Mouse (Mus musculus) gastrocnemius, adult 18-20 months (tissue): ENCODE measurements around the gene Wnt5a. TPM values are rescaled to one million over a fixed set of nuclear protein-coding genes. Genes with fewer than 3 reads are reported as not detected.

Experiments used
- DNase-seq: peaks from one replicate; pipeline ENCODE4 v3.0.0; 2021; ENCODE audit warnings: low spot score
- total RNA-seq, 2 experiments: library from RNA; stranded (reverse); gene quantifications; 2 replicates each; pipeline ENCODE4 v1.2.3; 2021

Wnt5a gene
- total RNA-seq, 2 experiments from 2014 or later = 3.4 to 5.6 TPM

GRCm38 (mm10) chr14:28561861-28562260 lies 57.3 kb downstream of the Wnt5a start:
- no peak for DNase-seq
